Mouse (Mus musculus) heart, postnatal 4 days (tissue): ENCODE data around the gene Tmed6. TPM values are rescaled to one million over a fixed set of nuclear protein-coding genes. Genes with fewer than 3 reads are reported as not detected.
"Not testable (repeated sequence)": the region's sequence is repeated elsewhere in the genome, so short reads cannot be mapped to it uniquely, and the experiment has no call there.

Experiments used
- DNase-seq: peaks from one replicate; pipeline ENCODE4 v3.0.0; 2021
- total RNA-seq, 2 experiments: library from RNA; stranded (reverse); gene quantifications; 2 replicates each; pipeline ENCODE4 v1.2.3; 2021

The Tmed6 gene
- total RNA-seq, 2 experiments from 2014 or later, result not detected

DNA sequence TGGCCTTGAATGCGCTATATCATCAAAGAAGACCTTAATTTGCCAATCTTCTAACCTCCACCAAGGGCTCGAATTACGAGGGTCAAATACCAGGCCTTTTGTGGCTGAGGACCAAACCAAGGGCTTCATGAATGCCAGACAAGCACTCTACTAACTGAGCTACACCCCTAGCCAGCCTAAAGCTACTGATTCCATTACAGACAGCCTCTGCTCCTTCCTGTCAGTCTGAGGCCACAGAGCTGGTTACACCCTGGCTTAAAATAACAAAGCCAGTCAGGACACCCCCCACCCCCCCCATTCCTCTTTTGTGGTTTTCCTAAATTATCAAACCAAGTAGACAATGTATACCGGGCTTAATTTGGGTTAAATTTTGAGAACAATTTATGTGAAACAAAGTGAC lies 8.3 kb upstream of the Tmed6 start:
- no peak for DNase-seq

DNA sequence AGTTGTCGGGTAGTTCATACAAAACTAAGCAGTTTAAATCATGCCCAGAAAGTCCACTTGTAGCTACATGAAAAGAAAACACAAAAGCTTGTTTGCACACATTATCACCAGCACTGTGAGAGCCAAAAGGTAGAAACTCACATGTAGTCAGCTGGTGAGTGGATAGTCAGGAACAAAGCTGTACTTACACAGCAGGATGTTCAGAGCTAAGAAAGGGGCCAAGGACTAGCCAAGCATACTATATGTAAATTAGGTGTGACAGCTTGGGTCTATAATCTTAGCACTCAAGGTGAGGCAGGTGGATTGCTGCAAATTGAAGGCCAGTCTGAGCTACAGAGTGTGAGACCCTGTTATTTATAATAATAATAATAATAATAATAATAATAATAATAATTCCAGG lies 2.8 kb downstream of the Tmed6 start:
- no peak for DNase-seq

DNA sequence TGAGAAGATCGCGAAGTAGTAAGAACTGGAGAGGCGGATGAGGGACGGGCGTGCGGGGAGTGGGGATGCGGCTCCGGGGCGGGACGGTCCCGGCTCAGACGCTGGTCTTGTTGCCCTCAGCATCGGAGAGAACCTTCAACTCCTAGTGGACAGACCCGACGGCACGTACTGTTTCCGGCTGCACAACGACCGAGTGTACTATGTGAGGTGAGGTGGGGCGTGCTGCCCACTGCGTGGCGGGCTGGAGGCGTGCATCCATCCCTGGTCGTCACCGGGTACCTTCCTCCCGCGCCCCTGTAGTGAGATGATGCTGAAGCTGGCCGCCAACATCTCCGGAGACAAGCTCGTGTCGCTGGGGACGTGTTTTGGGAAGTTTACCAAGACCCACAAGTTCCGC lies 8.5 kb downstream of the Tmed6 start:
- DNase-seq, result no peak

DNA sequence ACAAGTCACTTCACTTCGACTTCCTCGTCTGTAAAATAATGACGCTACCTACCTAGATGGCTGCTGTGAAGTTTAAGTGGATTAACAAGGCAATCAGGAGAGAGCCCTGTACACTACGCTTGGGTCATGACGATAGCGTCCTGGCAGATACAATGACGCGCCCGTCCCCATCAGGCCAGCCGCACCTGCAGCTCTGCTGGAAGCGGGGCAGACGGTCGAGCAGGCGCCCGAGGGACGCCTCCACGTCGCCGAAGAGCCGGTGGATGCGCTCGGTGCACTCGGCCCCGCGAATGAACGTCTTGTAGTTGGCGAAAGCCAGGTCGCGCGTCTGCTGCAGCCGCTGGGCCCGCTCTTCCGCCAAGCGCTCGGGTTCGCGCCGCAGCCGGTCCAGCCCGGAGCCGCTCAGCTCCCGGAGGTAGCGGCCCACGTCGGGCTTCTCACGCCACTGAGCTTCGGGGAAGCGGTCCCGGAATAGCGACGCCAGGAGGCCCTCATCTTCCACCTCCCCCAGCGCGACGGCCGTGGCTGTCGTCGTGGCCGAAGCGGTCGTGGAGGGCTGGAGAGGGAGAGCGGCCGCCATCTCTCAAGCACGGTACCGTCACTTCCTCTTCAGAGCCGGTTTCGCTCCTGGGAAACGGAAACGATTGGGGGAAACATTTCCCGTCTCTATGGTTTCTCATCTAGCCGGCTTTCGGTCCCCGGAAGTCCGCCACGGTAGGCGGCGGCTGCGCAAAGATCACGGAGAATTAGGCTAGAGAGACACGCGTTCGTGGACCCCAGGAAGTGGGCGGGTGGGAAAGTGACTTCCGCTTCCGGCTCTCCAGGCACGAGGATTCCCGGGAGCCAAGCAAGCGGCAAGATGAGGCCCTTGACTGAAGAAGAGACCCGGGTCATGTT lies 9.1 kb downstream of the Tmed6 start, which contains the start of the genes Cog8 and Nip7:
Gene Cog8 (minus strand): TSS at position 614 of the 897 bp plus-strand sequence.
Gene Nip7 (plus strand): TSS at position 802 of the 897 bp plus-strand sequence.
- DNase-seq, result peak; percentile 95

DNA sequence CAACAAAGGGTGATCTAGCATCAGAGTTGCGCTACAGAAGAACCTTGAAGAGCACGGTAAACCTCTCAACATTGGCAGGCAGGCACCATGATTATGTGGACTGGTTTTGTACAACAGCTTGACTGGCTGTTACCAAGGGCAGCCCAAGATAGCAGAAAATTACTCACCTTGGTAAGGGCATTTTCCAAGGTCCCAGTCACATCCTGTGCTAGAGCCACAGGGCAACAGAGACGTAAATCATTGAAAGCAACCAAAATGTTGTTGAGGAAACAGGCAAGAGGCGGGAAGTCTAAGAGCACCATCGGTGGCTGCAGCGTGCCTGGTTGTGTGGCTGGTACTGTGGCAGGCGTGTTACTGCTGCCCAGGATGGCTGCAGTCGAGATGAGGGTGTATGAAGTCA lies 13.4 kb downstream of the Tmed6 start:
- DNase-seq, result no peak

DNA sequence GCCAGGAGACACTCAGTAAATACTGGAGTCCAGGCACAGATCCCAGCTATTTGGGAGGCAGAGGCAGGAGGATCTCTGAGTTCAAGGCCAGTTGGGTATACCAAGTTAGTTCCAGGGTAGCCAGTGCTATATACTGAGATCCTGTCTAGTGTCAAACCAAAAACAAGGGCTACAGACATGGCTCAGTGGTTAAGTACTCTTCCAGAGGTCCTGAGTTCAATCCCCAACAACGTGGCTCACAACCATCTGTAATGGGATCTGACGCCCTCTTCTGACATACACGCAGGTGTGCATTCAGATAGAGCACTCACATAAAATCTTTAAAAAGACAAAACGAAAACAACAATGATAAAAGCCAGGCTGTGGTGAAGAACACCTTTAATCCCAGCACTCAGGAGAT lies 16.0 kb downstream of the Tmed6 start:
- no peak for DNase-seq

DNA sequence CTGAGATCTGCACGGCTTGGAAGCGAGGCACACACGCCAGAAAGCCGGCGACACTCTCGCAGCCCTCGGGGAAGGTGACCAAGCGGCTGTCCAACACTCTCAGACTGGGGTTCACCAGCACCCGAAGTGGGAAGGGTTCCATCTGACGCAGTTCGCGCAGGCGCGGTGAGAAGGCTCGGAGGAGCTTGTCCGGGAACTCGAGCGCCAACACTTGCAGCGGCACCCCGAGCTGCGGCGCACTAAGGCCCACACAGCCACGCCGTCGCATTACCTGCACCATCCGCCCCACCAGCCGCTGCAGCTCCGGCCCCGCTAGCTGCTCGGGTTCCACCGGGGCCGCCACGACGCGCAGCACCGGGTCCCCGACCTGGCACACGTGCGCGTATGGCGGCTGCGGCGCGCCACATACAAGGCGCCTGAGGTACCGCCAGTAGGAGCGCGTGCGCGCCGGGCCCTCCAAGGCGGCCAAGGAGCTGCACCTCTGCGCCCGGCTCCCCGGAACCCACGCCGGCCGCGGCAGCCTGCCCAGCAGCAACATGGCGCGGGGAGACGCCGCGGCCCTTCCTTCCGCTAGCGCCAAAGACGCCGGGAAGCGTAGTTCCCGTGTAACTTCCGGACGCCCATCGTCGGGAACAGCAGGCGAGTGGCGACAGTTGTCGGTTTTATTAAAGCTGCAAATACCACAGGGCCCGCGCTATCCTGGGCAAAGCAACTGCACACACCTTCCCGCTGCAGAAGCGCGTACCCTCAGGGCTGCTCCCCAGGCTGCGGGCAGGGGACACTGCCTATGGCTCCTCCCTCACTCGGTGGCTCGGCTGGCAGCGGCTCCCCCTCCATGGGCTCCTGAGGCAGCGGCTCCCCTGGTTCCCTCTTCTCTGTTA lies 17.1 kb downstream of the Tmed6 start, which contains the start of gene Pdf:
Gene Pdf (minus strand): TSS at position 554 of the 881 bp plus-strand sequence.
- peak; percentile 84 for DNase-seq

DNA sequence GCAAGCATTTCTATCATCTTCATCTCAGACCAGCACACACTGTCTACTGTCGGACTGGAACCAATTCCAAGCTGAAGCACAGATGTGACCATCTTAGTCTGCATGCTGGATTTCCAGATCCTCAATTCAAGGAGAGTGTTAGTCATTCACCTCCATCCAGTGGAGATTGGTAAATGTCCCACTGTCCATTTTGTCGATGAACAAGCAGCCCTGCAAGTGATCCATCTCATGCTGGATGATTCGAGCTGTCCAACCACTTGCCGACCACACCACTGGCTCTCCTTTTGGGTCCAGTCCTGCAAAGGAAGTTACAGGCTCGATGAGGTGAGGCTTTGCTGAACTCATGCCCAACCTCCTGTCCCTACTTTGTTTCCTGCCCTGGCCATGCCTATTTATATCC lies 18.5 kb downstream of the Tmed6 start:
- no peak for DNase-seq

DNA sequence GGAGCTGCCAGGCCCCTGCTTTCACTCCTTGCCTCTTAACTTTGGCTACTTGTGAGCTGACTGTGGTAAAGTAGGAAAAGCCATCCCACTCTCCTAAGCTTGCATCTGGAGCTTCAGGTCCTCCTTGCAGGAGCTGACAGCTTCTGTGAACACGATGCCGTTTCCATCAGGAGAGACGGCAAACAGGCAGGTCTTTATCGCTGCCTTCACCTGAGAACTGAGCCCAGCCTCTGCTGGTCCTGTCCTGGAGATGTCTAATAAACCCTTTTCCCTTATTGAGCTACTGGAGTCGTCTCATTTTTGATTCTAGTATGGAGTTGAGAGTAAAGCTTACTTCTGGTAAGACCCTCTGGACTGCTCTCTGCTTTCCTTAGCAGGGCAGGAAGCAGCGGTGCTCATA lies 20.0 kb downstream of the Tmed6 start:
- DNase-seq, result no peak

DNA sequence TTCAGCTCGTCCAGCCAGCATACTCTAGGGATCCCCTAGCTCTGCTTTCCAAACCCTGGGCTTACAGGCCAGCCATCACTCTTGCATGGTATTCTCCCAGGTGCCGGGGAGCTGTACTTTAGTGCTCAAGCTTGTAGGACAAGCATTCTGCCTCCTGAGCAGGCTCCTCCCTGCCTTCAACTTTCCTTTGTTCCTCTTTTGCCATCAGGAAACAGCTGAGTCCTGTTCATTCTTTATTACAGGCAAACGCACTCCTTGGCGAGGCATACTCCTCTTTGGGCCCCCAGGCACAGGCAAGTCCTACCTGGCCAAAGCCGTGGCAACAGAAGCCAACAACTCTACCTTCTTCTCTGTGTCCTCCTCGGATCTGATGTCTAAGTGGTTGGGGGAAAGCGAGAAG lies 24.8 kb downstream of the Tmed6 start:
- DNase-seq, result no peak

DNA sequence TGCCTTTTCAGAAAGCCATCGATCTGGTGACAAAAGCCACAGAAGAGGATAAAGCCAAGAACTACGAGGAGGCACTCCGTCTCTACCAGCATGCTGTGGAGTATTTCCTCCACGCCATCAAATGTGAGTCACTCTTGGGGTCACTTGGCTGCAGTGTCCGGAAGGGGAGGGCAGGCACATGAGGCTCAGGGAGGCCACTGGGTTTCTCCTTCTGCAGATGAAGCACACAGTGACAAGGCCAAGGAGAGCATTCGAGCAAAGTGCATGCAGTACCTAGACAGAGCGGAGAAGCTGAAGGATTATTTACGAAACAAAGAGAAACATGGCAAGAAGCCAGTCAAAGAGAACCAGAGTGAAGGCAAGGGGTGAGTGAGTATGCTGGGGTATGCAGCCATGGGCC lies 28.8 kb downstream of the Tmed6 start:
- DNase-seq, result peak; percentile 20

DNA sequence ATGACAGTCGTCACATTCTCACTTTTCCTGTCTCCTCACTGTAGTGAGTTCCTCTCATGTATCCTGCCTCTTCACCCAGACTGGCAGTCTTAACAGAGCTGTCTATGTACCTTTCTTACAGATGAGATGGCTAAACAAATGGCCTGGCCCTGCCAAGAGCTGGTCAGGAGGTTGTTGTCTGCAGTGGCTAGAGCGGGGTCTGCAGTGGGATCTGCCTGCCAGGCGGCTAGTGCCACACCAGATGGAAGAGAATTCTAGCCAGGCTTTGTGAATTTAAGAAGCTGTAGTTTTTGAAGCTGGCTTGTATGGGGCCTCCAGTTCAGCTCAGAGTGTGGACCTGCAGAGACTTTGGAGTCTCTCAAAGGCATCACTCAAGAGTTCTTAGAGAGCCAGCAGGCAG lies 29.8 kb downstream of the Tmed6 start:
- DNase-seq, result no peak

DNA sequence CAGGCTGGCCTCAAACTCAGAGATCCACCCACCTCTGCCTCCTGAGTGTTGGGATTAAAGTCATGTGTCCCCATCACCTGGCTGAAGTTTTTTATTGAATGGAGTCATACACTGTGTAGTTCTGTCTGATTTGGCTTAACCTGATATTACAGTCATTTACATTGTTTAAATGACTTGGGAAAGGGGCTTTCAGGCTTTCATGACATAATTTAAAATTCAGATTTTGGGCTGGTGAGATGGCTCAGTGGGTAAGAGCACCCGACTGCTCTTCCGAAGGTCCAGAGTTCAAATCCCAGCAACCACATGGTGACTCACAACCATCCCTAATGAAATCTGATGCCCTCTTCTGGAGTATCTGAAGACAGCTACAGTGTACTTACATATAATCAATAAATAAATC lies 31.8 kb downstream of the Tmed6 start:
- DNase-seq, result not testable (repeated sequence)

DNA sequence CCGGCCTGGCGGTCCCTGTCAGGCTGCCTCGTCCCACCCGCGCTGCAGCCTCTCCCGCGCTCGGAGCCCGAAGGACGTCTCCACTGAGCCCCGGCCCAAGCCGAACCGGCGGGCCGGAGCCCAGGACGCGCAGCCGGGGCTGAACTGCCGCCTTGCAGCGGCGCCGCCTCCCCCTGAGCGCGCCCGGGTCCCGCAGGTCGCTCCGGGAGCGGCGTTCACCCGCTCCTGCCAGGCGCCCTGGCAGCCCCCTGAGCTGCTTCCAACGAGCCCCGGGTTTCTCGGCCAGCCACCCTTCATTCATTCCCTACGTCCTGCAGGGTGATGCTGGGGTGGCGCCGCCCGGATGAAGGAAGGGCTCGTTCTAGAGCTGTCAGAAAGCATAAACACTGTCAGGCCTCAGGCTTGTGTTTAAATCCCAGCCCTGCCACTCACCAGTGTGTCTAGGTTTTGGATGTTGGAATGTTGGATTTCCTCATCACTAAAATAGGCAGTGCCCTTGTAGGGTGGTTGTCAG lies 33.8 kb downstream of the Tmed6 start:
- DNase-seq, result no peak

DNA sequence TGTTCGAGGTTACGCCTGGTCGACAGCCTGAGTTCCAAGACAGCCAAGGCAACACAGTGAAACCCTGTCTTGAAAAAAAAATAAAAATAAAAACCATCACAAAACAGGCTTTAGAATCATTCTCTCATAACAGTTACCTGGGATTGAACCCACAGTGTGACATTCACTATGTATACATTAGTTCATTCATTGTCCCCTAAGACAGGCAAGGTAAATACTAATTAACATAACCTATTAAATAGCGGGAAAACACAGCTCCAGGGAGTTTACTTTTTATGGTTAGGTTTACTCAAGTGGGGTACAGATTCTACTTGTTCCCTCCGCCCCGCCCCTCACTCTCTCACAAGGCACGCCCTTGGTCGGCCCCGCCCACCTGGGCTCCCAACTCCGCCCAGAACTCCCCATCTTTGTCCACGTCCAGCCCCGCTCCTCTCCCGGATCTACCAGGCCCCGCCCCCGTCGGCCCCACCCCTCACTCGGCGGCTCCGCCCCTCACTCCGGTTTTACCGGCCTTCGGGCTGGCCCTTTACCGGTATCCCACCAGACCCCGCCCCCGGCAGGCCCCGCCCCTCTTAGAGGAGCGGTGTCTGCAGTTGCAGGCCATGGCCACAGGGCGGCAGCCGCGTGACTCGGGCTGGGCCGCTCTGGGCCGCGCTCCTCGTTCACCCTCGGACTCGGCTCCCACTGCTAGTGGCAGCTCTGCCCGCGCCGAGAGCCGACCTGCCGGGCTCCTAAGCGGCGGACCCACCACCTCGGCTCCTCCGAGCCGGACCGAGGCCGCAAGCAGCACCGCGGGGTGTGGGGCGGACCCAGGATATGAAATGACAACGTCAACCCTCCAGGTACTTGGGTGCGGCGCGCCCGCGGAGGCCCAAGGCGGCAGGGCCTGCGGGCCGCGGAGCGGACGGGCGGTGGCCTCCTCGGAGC lies 34.5 kb downstream of the Tmed6 start, which contains the start of gene Vps4a:
Gene Vps4a (plus strand): TSS at position 573 of the 927 bp plus-strand sequence.
- DNase-seq, result peak; percentile 98

DNA sequence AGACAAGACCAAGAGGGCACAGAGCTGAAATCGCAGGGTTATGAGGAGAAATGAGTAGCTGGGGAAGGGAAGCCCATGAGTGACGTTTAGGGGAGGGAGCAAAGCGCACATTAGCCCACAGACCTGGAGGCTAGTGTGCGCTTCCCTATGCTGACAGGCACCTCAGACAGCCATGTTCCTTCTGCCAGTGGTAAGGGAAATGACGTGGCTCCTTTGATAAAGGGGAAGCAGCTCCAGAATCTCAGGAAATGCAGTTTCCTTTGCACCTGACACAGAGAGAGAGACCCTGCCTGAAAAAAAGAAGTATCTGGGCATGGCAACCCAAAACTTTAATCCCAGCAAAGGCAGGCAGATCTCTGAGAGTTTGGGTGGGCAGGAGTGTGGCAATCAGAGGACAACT lies 35.4 kb downstream of the Tmed6 start:
- no peak for DNase-seq

DNA sequence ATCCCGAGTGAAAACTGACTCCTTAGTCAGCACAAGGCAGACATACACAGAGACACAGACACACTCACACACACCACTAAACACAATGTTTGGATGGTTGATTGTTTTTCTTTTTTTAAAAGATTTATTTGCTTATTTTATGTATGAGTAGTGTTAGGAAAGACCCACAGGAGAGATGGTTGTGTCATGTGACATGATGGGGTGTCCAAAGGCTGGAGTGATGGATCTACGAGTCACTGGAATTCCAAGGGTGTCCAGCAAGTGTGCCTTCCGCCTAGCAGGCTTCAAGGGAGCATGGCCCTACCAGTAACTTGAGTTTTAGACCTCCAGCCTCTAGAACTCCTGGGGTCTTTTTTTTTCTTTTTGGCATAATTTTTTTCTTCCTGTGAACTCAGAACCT lies 36.1 kb downstream of the Tmed6 start:
- DNase-seq, result no peak

DNA sequence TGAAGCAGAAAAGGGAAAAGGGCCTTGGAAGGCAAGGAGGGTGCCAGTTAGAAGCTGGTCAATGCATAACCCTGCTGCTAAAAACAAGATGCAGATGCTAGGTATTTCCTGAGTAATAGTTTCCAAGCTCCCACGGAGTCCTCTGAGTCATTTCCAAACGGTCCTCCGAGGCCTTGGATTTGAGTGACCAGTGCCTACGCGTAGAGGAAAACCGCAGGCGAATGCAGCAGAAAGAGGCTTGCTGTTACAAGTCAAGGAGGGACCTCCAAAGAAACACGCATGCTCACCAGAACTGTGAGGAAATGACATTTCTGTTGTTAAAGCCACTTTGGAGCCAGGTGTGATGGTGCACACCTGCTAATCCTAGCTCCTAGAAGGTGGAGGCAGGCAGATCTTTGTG lies 42.0 kb downstream of the Tmed6 start:
- no peak for DNase-seq

DNA sequence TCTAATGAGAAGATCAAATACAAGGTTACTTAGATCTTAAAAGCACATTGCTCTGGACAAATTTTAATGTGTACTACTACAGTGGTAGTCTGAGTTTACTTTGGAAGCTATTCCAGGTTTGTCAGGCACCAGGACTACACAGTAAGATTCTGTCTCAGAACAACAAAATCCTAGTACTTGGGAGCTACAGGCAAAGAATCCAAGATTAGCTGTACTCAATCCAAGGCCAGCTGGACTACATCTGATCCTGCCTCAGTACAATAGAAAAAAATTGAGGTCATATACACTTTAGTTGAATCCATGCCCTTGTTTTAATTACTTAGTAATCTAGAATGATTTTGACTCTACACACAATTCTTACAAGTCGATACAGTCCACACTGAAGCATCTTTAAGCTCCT lies 50.5 kb downstream of the Tmed6 start:
- no peak for DNase-seq

DNA sequence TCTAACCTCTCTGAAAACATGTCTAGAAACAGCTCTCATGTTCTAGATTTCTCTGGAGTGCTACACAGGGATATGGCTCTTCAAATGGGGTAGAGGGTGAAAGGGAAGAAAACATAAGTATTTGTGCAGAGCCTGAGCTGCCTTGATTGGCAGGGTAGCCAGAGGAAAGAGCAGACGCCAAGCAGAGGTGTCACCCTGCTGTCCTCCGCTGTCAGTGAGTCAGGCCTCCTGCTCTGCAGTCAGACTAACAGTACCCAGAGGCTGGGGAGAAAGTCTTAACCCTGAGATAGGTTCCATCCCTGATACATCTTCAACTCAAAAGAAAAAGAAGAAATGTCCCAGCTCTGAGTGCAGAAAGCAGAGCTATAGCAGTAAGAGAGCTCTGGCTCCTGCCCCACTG lies 52.8 kb downstream of the Tmed6 start:
- no peak for DNase-seq
